Mouse (Mus musculus): ENCODE data around the gene Cdkn2d. TPM values are rescaled to one million over a fixed set of nuclear protein-coding genes. Genes with fewer than 3 reads are reported as not detected.
A peak's percentile ranks its signal among the peaks of the same experiment; 100 is the strongest.

Cdkn2d gene
- total RNA-seq, 2 experiments from 2014 or later: 7.4 to 9.1 TPM

DNA sequence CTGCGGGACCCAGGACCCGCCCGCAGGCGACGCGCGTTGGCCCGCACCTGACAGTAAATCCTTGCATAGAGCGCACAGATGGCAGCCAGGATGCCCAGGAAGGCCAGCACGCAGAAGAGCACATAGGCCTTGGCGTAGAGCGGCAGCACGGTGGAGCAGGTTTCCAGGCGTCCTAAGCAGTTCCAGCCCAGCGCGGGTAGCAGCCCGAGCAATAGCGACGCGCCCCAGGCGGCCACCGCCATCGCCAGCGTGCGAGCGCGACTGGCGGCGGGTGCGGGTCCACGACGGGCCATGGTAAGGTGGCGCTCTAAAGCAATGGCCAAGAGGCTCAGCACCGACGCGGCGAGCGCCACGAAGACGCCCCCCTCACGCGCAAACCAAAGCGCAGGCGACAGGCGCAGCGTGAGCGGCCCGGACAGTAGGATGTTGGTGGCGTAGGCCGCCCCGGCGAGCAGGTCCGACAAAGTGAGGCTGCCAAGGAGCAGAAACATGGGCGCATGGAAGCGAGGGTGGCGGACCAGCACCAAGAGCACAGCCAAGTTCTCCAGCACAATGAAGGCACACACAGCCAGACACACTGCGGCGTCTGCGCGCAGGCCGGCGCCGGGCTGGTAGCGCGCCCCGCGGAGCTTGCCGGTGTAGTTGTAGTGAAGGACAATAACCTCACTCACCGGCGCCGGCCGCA is 46.6 kb downstream of the Cdkn2d start:
- DNase-seq: no peak

DNA sequence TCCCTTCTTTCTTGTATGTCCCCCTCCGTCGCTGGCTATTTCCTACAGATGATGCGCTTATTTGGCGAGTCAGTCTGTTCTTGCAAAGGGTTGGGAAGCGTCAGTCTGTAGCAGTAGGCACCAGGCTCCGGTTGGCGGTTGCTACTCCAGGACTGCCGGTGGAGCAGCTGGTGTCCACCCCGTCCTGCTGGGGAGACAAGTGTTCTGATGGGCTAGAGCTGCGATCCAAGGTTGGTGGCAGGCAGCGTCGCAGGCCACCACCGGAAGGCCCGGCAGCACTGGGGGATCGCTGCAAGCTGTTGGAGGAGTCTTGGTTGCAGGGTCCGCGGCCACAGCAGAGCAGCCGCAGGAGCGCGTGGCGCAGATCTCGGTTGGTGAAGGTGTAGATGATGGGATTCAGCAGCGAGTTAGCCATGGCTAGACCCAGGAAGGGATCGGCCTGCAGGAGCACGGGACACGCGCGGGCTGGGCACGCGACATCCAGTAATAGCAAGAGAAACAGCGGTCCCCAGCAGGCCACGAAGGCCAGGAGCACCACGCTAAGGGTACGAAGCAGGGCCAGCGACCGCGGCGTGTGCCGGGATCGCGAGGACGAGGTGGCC is 47.3 kb downstream of the Cdkn2d start:
- no peak for DNase-seq

DNA sequence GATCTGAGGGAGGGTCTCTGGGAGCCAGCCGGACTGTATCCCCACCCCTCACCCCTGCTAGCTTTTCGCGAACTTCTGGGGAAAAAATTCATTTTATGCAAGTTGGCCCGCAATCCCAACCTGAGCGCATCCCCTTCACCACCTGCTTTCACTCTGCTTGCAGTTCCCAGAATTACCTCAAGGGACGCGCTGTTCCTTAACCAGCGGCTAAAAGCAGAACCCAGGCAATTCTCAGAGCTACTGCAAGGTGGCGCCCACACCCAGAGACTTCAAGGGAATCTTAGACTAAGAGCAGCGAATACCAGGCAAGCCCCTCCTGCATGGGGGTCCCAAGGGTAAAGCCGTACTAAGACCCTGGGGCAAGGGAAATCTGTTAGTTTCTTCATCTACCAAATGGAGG is 49.9 kb downstream of the Cdkn2d start:
- DNase-seq: peak; percentile 47

DNA sequence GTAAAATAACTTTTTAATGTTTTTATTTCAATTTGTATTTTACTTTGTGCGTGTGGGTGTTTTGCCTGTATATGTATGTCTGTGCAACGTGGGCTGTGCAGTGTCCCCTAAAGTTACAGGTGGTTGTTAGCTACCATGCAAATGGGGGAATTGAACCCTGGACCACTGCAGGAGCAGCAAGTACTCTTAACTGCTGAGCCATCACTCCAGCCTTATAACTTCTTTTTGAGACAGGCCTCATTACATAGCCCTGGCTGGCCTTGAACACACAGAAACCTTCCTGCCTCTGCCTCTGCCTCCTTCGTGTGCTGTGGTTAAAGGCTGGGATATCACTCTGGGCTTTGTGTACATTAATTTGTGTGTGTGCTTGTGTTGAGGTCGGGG is 51.8 kb downstream of the Cdkn2d start:
- DNase-seq: no peak

DNA sequence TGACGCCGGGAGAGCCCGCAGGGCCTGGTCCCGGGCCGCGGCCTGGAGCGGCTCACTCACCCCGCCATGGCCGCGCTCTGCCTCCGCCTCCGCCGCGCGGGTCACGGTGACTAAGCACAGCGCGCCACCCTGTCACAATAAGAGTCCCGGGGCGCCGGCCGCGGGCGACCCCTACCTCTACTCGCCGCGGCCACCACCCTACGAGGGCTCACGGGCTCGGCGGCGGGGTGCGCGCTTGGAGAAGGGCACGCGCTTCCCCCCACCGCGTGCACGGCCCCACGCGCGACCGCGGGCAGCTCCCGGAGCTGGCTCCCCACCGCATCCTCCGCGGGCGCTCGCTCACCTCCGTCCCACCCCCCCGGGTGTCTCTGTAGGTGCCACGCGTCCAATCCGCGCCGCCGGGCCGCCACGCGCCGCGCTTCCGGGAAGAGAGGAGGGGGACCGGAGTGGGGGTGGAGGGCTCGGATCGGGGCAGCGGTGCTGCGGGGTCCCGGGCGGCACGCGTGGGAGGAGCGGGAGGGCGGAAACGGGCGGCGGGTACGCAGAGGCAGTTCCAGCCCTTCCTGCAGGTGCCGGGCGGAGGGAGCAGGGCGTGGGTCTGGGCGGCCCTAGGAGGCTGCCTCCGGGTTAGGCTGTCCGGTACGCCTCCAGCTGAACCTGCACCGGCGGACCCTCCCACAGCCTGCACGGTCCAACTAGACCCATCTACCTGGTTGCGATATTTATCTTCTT is 52.3 kb downstream of the Cdkn2d start, which contains the start of gene Keap1:
Gene Keap1 (minus strand): TSS at position 629 of the 732 bp plus-strand sequence.
- peak; percentile 83 for DNase-seq

Other genes with a start within 250 kb of the Cdkn2d start
- gene Zglp1, start 224.3 kb downstream of the Cdkn2d start, total RNA-seq (2021): not detected
- gene Gm49373, start 218.3 kb downstream of the Cdkn2d start, total RNA-seq (2021): under 1 TPM in 1 of 2 experiments, not detected in 1; 0.27 TPM
- 10 to 100 TPM; 34.7 to 35.4 TPM for gene Fdx1l, start 217.8 kb downstream of the Cdkn2d start, total RNA-seq (2021)
- gene Gm38431, start 199.4 kb downstream of the Cdkn2d start, total RNA-seq (2021): under 1 TPM; 0.35 to 0.67 TPM
- gene Raver1, start 199.4 kb downstream of the Cdkn2d start, total RNA-seq (2021): 10 to 100 TPM; 15.2 to 17.0 TPM
- 1 to 10 TPM; 4.7 to 5.8 TPM for gene Tyk2, start 160.2 kb downstream of the Cdkn2d start, total RNA-seq (2021)
- 100 to 1,000 TPM; 120 to 126 TPM for gene Cdc37, start 141.4 kb downstream of the Cdkn2d start, total RNA-seq (2021)
- 10 to 100 TPM; 44.6 to 46.7 TPM for gene Pde4a, start 125.7 kb downstream of the Cdkn2d start, total RNA-seq (2021)
- gene Keap1, start 52.0 kb downstream of the Cdkn2d start, total RNA-seq (2021): 10 to 100 TPM; 55.0 to 56.3 TPM
- under 1 TPM; 0.13 to 0.16 TPM for gene S1pr5, start 43.0 kb downstream of the Cdkn2d start, total RNA-seq (2021)
- 10 to 100 TPM; 60.5 to 63.9 TPM for gene Atg4d, start 26.1 kb downstream of the Cdkn2d start, total RNA-seq (2021)
- gene Kri1, start 3.4 kb downstream of the Cdkn2d start, total RNA-seq (2021): 1 to 10 TPM; 8.3 to 8.5 TPM
- gene Ap1m2, start 20.9 kb upstream of the Cdkn2d start, total RNA-seq (2021): not detected
- gene Slc44a2, start 29.3 kb upstream of the Cdkn2d start, total RNA-seq (2021): 100 to 1,000 TPM; 117 to 128 TPM
- 10 to 100 TPM; 17.9 to 19.2 TPM for gene Ilf3, start 76.5 kb upstream of the Cdkn2d start, total RNA-seq (2021)
- 1 to 10 TPM; 5.3 to 7.7 TPM for gene Qtrt1, start 120.4 kb upstream of the Cdkn2d start, total RNA-seq (2021)
- 10 to 100 TPM; 39.9 to 41.6 TPM for gene Dnm2, start 133.5 kb upstream of the Cdkn2d start, total RNA-seq (2021)
- 10 to 100 TPM; 27.6 to 28.1 TPM for gene Tmed1, start 218.8 kb upstream of the Cdkn2d start, total RNA-seq (2021)
- under 1 TPM; 0.56 to 0.67 TPM for gene AB124611, start 234.8 kb upstream of the Cdkn2d start, total RNA-seq (2021)